16 mouse cellular contexts compared by ENCODE assay signal in genomic region chr2:74728303-74728680, GRCm38 (mm10). TPM values are rescaled to one million over a fixed set of nuclear protein-coding genes. Genes with fewer than 3 reads are reported as not detected.
DNase-seq lines count a peak whose midpoint lies in the region; ATAC-seq and TF ChIP-seq lines count a peak whose summit lies in the region.
"Had no signal": no experiment of that assay in that cellular context is flagged by ENCODE, and none has a peak within 500 bp of the region (broad histone marks: within the 10 kb centered on the region; RNA-seq: fewer than 3 reads in every experiment).

No protein-coding gene starts in this region.

- H3K27me3 ChIP-seq in heart, embryonic 11.5 days (ENCODE audit: control insufficient read depth, insufficient read depth, low read length): peaks cover 95% of the 10 kb centered on the region
- H3K27me3 ChIP-seq in stomach, embryonic 14.5 days (ENCODE audit: control insufficient read depth, insufficient read depth, low read length): peaks cover 67% of the 10 kb centered on the region
- peaks cover 32% of the 10 kb centered on the region for H3K27me3 ChIP-seq in stomach, postnatal 0 days (ENCODE audit: control insufficient read depth, insufficient read depth, low read length)
- H3K27me3 ChIP-seq in intestine, postnatal 0 days (replicated peaks; ENCODE audit: control insufficient read depth, insufficient read depth, low read length): peaks cover 87% of the 10 kb centered on the region
- peaks cover 95% of the 10 kb centered on the region for H3K27me3 ChIP-seq in stomach, embryonic 16.5 days (ENCODE audit: control insufficient read depth, insufficient read depth, low read length)

- no peak for TF ChIP-seq EP300 in stomach, postnatal 0 days (optimal IDR thresholded peaks at IDR 0.05)

- no peak for ATAC-seq in heart, embryonic 11.5 days (replicated peaks; ENCODE audit: insufficient number of reproducible peaks, low FRiP score, low TSS enrichment)
- no peak for ATAC-seq in stomach, embryonic 14.5 days (ENCODE audit: insufficient number of reproducible peaks, insufficient read depth, low FRiP score, low read depth)
- ATAC-seq in stomach, postnatal 0 days (ENCODE audit: low FRiP score, low TSS enrichment): no peak
- ATAC-seq in intestine, postnatal 0 days: no peak
- ATAC-seq in stomach, embryonic 16.5 days (ENCODE audit: insufficient read depth, low FRiP score): no peak

- no peaks in the 10 kb centered on the region for H3K9me3 ChIP-seq in heart, embryonic 11.5 days (replicated peaks; ENCODE audit: control insufficient read depth, low read length)
- H3K9me3 ChIP-seq in stomach, embryonic 14.5 days (ENCODE audit: control insufficient read depth, low read depth, low read length): no peaks in the 10 kb centered on the region
- H3K9me3 ChIP-seq in stomach, postnatal 0 days (ENCODE audit: control insufficient read depth, low read length): no peaks in the 10 kb centered on the region
- H3K9me3 ChIP-seq in intestine, postnatal 0 days (ENCODE audit: control insufficient read depth): no peaks in the 10 kb centered on the region
- no peaks in the 10 kb centered on the region for H3K9me3 ChIP-seq in stomach, embryonic 16.5 days (replicated peaks; ENCODE audit: control insufficient read depth, low read length)
- H3K9me3 ChIP-seq: G1E; megakaryocyte, embryonic 14.5 days had no signal

- DNase-seq in heart, postnatal 36 days: no peak
- DNase-seq in stomach, postnatal 0 days (ENCODE audit: low spot score): no peak
- DNase-seq in T-cell, adult 2 months (ENCODE audit: low spot score): no peak
- DNase-seq in urinary bladder, postnatal 10 days (ENCODE audit: low spot score): no peak
- DNase-seq: adrenal gland, postnatal 25 days; layer of hippocampus, adult 9-11 months; left cerebral cortex, postnatal 4 days; lung, adult 2 months; right cerebral cortex, adult 18-20 months; thymus, postnatal 36 days had no signal

- intact Hi-C loops in heart, postnatal 36 days (cut with DNase I): no loop called here

- WGBS in heart, embryonic 11.5 days (ENCODE audit: insufficient replicate concordance): 6% methylated on average over 13 of the region's 13 CpGs
- 38% methylated on average over 13 of the region's 13 CpGs for WGBS in stomach, embryonic 14.5 days
- WGBS in stomach, postnatal 0 days: 34% methylated on average over 13 of the region's 13 CpGs
- WGBS in intestine, postnatal 0 days: 55% methylated on average over 13 of the region's 13 CpGs
- 20% methylated on average over 13 of the region's 13 CpGs for WGBS in stomach, embryonic 16.5 days

- H3K4me3 ChIP-seq in heart, embryonic 11.5 days (ENCODE audit: low read depth, low read length): peak overlapping the region; percentile 10; the same call in 1 of the 2 replicates
- H3K4me3 ChIP-seq in stomach, embryonic 14.5 days (ENCODE audit: low read depth, low read length): peak overlapping the region; percentile 7; the same call in 1 of the 2 replicates
- H3K4me3 ChIP-seq in stomach, postnatal 0 days (ENCODE audit: low read depth, low read length): no peak overlapping the region
- no peak overlapping the region for H3K4me3 ChIP-seq in intestine, postnatal 0 days (ENCODE audit: low read depth, low read length)
- peak overlapping the region; percentile 10; the same call in 1 of the 2 replicates for H3K4me3 ChIP-seq in stomach, embryonic 16.5 days (replicated peaks; ENCODE audit: low read length)
- H3K4me3 ChIP-seq: megakaryocyte, embryonic 14.5 days had no signal

- no peak overlapping the region for H3K9ac ChIP-seq in heart, embryonic 11.5 days (ENCODE audit: low read depth, low read length)
- H3K9ac ChIP-seq in stomach, embryonic 14.5 days (replicated peaks; ENCODE audit: low read depth, low read length): no peak overlapping the region; the same call in 1 of the 2 replicates
- no peak overlapping the region for H3K9ac ChIP-seq in stomach, postnatal 0 days (ENCODE audit: low read length)
- no peak overlapping the region for H3K9ac ChIP-seq in intestine, postnatal 0 days (ENCODE audit: low read depth, low read length)
- no peak overlapping the region for H3K9ac ChIP-seq in stomach, embryonic 16.5 days (ENCODE audit: low read length)

- peaks cover 6% of the 10 kb centered on the region; the same call in 1 of the 2 replicates for H3K4me1 ChIP-seq in heart, embryonic 11.5 days (ENCODE audit: control insufficient read depth, insufficient read depth, low read length)
- H3K4me1 ChIP-seq in stomach, embryonic 14.5 days (ENCODE audit: control insufficient read depth, insufficient read depth, low read length): no peaks in the 10 kb centered on the region
- no peaks in the 10 kb centered on the region for H3K4me1 ChIP-seq in stomach, postnatal 0 days (replicated peaks; ENCODE audit: control insufficient read depth, insufficient read depth)
- no peaks in the 10 kb centered on the region for H3K4me1 ChIP-seq in intestine, postnatal 0 days (replicated peaks; ENCODE audit: control insufficient read depth, insufficient read depth, low read length)
- H3K4me1 ChIP-seq in stomach, embryonic 16.5 days (ENCODE audit: control insufficient read depth, insufficient read depth, low read length): no peaks in the 10 kb centered on the region

- H3K4me2 ChIP-seq in heart, embryonic 11.5 days: no peak overlapping the region
- no peak overlapping the region; the same call in 1 of the 2 replicates for H3K4me2 ChIP-seq in stomach, embryonic 14.5 days (replicated peaks; ENCODE audit: low read depth, low read length)
- no peak overlapping the region for H3K4me2 ChIP-seq in stomach, postnatal 0 days (replicated peaks; ENCODE audit: low read depth)
- H3K4me2 ChIP-seq in intestine, postnatal 0 days (replicated peaks; ENCODE audit: low read depth): no peak overlapping the region
- 0 out of 2 replicates have a peak overlapping the region, but pooled peaks have one; percentile 15 for H3K4me2 ChIP-seq in stomach, embryonic 16.5 days (ENCODE audit: low read depth, low read length)

- H3K27ac ChIP-seq in heart, embryonic 11.5 days (ENCODE audit: low read depth, low read length): no peak overlapping the region
- H3K27ac ChIP-seq in stomach, embryonic 14.5 days (ENCODE audit: low read length): no peak overlapping the region
- no peak overlapping the region for H3K27ac ChIP-seq in stomach, postnatal 0 days (replicated peaks)
- peak overlapping the region; percentile 15; the same call in 1 of the 2 replicates for H3K27ac ChIP-seq in intestine, postnatal 0 days (ENCODE audit: low read depth, low read length)
- H3K27ac ChIP-seq in stomach, embryonic 16.5 days (ENCODE audit: low read length): no peak overlapping the region

- H3K36me3 ChIP-seq in heart, embryonic 11.5 days (ENCODE audit: control insufficient read depth, insufficient read depth, low read length): no peaks in the 10 kb centered on the region
- no peaks in the 10 kb centered on the region for H3K36me3 ChIP-seq in stomach, embryonic 14.5 days (ENCODE audit: control insufficient read depth, insufficient read depth, low read length)
- no peaks in the 10 kb centered on the region for H3K36me3 ChIP-seq in stomach, postnatal 0 days (ENCODE audit: control insufficient read depth, insufficient read depth, low read length)
- 0 out of 2 replicates have a peak, but pooled peaks cover 6% of the 10 kb centered on the region for H3K36me3 ChIP-seq in intestine, postnatal 0 days (ENCODE audit: control insufficient read depth, insufficient read depth)
- H3K36me3 ChIP-seq in stomach, embryonic 16.5 days (ENCODE audit: control insufficient read depth, insufficient read depth, low read length): no peaks in the 10 kb centered on the region

- TF ChIP-seq CTCF in stomach, postnatal 0 days (IDR thresholded peaks at IDR 0.05; ENCODE audit: low read depth): no peak
- TF ChIP-seq CTCF in intestine, postnatal 0 days (IDR thresholded peaks at IDR 0.05; ENCODE audit: low read depth): no peak

RNA-seq across cellular contexts. Expression of gene Gm28230, which starts 1.8 kb away (rescaled TPM):
- 0.10 TPM in 1 of 2 replicates, not detected in the other for polyA plus RNA-seq in heart, embryonic 11.5 days (2014; fragmentation: Nextera tagmentation; extraction: Ambion mirVana)
- not detected for total RNA-seq in heart, postnatal 36 days (2021)
- polyA plus RNA-seq in stomach, embryonic 14.5 days (2014; fragmentation: Nextera tagmentation; extraction: Ambion mirVana): 0.10 TPM in 1 of 2 replicates, not detected in the other
- not detected in 2 replicates for polyA plus RNA-seq in stomach, postnatal 0 days (2015; fragmentation: Nextera tagmentation; extraction: Ambion mirVana)
- polyA plus RNA-seq in intestine, postnatal 0 days (2015; fragmentation: Nextera tagmentation; extraction: Ambion mirVana): 0.17 TPM in 1 of 2 replicates, not detected in the other
- polyA plus RNA-seq in stomach, embryonic 16.5 days (2015; fragmentation: Nextera tagmentation; extraction: Ambion mirVana): 0.10 and 0.13 TPM in 2 replicates
- total RNA-seq: left cerebral cortex, postnatal 4 days had no signal

RNA-seq across cellular contexts. Expression of gene Hoxd4, which starts 16.6 kb away (rescaled TPM):
- polyA plus RNA-seq in heart, embryonic 11.5 days (2014; fragmentation: Nextera tagmentation; extraction: Ambion mirVana): not detected in 2 replicates
- under 1 TPM; 0.19 to 0.28 TPM for total RNA-seq in heart, postnatal 36 days (2021)
- polyA plus RNA-seq in stomach, embryonic 14.5 days (2014; fragmentation: Nextera tagmentation; extraction: Ambion mirVana): 0.81 and 0.87 TPM in 2 replicates
- 0.08 and 0.19 TPM in 2 replicates for polyA plus RNA-seq in stomach, postnatal 0 days (2015; fragmentation: Nextera tagmentation; extraction: Ambion mirVana)
- polyA plus RNA-seq in intestine, postnatal 0 days (2015; fragmentation: Nextera tagmentation; extraction: Ambion mirVana): 0.20 and 0.51 TPM in 2 replicates
- polyA plus RNA-seq in stomach, embryonic 16.5 days (2015; fragmentation: Nextera tagmentation; extraction: Ambion mirVana): 0.29 and 0.39 TPM in 2 replicates
- total RNA-seq: left cerebral cortex, postnatal 4 days had no signal

RNA-seq across cellular contexts. Expression of gene Hoxd3, which starts 16.6 kb away (rescaled TPM):
- polyA plus RNA-seq in heart, embryonic 11.5 days (2014; fragmentation: Nextera tagmentation; extraction: Ambion mirVana): 2.0 and 3.1 TPM in 2 replicates
- total RNA-seq in heart, postnatal 36 days (2021): not detected
- polyA plus RNA-seq in stomach, embryonic 14.5 days (2014; fragmentation: Nextera tagmentation; extraction: Ambion mirVana): 14.5 and 16.2 TPM in 2 replicates
- polyA plus RNA-seq in stomach, postnatal 0 days (2015; fragmentation: Nextera tagmentation; extraction: Ambion mirVana): 1.3 and 1.5 TPM in 2 replicates
- 3.2 and 3.3 TPM in 2 replicates for polyA plus RNA-seq in intestine, postnatal 0 days (2015; fragmentation: Nextera tagmentation; extraction: Ambion mirVana)
- 7.4 and 9.2 TPM in 2 replicates for polyA plus RNA-seq in stomach, embryonic 16.5 days (2015; fragmentation: Nextera tagmentation; extraction: Ambion mirVana)
- total RNA-seq: left cerebral cortex, postnatal 4 days had no signal

RNA-seq across cellular contexts. Expression of gene Hoxd8, which starts 23.9 kb away (rescaled TPM):
- 0.27 and 0.30 TPM in 2 replicates for polyA plus RNA-seq in heart, embryonic 11.5 days (2014; fragmentation: Nextera tagmentation; extraction: Ambion mirVana)
- 1 to 10 TPM; 1.1 to 1.3 TPM for total RNA-seq in heart, postnatal 36 days (2021)
- 2.6 and 2.9 TPM in 2 replicates for polyA plus RNA-seq in stomach, embryonic 14.5 days (2014; fragmentation: Nextera tagmentation; extraction: Ambion mirVana)
- polyA plus RNA-seq in stomach, postnatal 0 days (2015; fragmentation: Nextera tagmentation; extraction: Ambion mirVana): 1.3 TPM in 2 replicates
- polyA plus RNA-seq in intestine, postnatal 0 days (2015; fragmentation: Nextera tagmentation; extraction: Ambion mirVana): 2.2 and 2.7 TPM in 2 replicates
- 1.7 and 2.8 TPM in 2 replicates for polyA plus RNA-seq in stomach, embryonic 16.5 days (2015; fragmentation: Nextera tagmentation; extraction: Ambion mirVana)
- total RNA-seq: G1E had no signal
- polyA plus RNA-seq: G1E had no signal

RNA-seq across cellular contexts. Expression of gene Hoxd9, which starts 30.8 kb away (rescaled TPM):
- 0.13 TPM in 1 of 2 replicates, not detected in the other for polyA plus RNA-seq in heart, embryonic 11.5 days (2014; fragmentation: Nextera tagmentation; extraction: Ambion mirVana)
- under 1 TPM; 0.36 to 0.41 TPM for total RNA-seq in heart, postnatal 36 days (2021)
- 0.22 and 0.41 TPM in 2 replicates for polyA plus RNA-seq in stomach, embryonic 14.5 days (2014; fragmentation: Nextera tagmentation; extraction: Ambion mirVana)
- polyA plus RNA-seq in stomach, postnatal 0 days (2015; fragmentation: Nextera tagmentation; extraction: Ambion mirVana): 0.31 and 0.34 TPM in 2 replicates
- 0.64 and 1.6 TPM in 2 replicates for polyA plus RNA-seq in intestine, postnatal 0 days (2015; fragmentation: Nextera tagmentation; extraction: Ambion mirVana)
- polyA plus RNA-seq in stomach, embryonic 16.5 days (2015; fragmentation: Nextera tagmentation; extraction: Ambion mirVana): 0.41 and 0.53 TPM in 2 replicates
- total RNA-seq: G1E; left cerebral cortex, postnatal 4 days had no signal
- polyA plus RNA-seq: G1E had no signal

Comparison
In these comparisons a context has a peak if more than half of its experiments do, and no peak if none do; other contexts are left out.
1. H3K4me3 ChIP-seq: peak in heart, embryonic 11.5 days (single experiment), stomach, embryonic 14.5 days (single experiment) and stomach, embryonic 16.5 days (single experiment); none in stomach, postnatal 0 days (single experiment) and intestine, postnatal 0 days (single experiment).